Mouse (Mus musculus) E14TG2a.4 (cell line): ENCODE measurements around the gene Arhgef2.

Experiments
- CTCF ChIP-seq: conservative IDR thresholded peaks from 2 replicates; pipeline ENCODE4 v1.5.1; 2014; ENCODE audit warnings: low read length
- NANOG ChIP-seq: IDR thresholded peaks from 2 replicates; pipeline ENCODE4 v1.6.1; 2014; ENCODE audit warnings: borderline replicate concordance, low read length, mixed read lengths

GRCm38 (mm10) chr3:88643078-88643477 is 37.3 kb downstream of the Arhgef2 start:
- TF ChIP-seq CTCF (no peak), NANOG (no peak)
